Mouse (Mus musculus): ENCODE data around the gene Mfsd11.
"Not testable (repeated sequence)": the region's sequence is repeated elsewhere in the genome, so short reads cannot be mapped to it uniquely, and the experiment has no call there.

Gene Mfsd11

DNA sequence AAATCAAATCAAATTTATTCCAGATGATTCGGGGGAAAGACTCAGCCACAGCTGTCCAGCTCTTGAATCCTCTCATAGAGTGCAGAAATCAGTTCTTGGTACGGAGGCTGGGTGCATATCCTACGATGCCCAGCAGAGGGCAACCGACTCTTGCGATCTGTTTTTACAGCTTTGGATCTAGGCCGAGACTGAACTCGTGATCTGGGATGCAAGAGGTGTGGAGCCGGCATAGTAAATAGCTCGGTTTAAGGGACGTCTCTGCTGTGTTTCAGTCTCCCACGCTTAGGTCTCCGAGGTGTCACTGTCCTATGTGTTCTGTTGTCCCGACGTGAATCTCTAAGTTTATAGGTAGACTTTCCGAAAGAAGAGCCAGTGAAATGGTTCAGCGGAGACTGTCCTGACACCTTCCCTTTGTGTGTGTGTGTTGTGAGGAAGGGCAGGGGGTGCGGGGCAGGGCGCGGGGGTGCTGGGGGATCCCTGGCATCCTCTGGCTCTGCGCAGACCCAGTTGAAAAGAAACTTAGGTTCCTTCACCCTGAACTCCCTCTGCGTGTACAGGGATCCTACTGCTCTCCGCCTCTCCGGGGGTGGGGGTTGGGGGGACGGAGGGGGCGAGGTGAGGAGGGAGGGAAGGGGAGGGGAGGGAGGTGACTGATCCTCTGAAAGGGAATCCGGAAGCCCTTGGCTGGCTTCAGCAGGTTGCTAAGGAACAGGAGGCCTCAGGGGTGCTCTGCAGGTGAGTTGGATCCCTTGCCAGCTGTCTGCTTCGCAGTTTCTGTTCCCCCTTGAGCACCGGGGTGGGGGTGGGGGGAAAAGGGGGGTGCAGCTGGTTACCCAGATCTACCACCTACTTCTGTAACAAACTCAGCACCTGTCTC is 33.3 kb downstream of the Mfsd11 start:
- peak; percentile 87 to 92 for DNase-seq

DNA sequence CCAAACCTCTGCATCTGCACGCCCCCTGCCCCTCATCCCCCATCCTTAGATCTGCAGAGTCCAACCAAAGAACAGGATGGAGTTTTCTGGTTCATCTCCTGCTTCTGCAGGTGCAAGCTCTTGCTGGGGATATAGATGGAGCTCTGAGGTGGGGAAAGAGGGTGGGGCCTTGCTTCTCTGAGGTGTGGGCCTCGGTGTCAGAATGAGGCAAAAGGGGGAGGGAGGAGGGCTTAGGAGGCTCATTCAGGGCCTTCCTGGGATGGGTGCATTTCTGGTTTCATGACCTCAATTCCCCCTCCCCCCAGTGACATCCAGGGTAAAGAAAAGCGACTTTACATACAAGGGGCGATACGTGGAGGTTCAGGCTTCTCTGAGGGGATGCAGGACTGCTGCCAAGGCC is 34.9 kb downstream of the Mfsd11 start:
- no peak for DNase-seq

DNA sequence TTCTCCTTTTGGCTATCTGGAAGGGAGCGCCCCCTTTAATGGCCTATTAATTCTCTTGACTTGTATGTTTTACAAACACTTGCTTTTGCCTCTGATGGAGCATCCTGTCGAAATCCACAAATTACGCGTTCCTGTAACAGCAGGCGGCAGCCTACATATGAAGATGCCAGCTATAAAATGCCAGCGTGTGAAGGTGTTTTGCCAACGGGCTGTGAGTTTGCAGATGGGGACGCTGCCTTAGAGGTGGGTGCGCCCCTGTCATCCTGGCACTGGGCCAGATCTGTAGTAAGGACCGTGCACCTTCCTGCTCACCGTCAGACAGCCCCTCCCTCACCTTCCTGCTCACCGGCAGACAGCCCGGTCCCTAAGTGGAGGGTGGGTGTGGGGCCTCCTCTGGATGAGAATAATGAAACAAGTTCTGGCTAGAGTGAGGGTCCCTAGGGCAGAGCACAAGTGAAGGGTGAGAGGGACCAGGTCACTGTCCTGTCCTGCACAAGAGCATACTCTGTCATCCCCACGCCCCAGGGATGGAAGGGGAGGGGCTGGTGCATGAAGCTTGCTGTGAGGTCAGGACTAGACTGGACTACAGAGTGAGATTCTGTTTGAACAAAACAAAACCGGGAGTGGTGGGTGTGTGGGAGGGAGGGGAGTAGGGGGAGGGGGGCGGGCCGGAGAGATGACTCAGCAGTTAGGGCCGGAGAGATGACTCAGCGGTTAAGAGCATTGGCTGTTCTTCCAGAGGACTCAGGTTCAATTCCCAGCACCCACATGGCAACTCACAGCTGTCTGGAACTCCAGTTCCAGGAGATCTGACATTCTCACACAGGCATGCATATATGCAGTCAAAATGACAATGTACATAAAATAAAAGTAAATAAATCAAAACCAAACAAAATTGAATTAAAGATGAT is 41.5 kb downstream of the Mfsd11 start:
- no peak for DNase-seq

- DNase-seq: no peak
Observed at GRCm38 (mm10) chr11:116895402-116895801, 43.2 kb downstream of the Mfsd11 start.

DNA sequence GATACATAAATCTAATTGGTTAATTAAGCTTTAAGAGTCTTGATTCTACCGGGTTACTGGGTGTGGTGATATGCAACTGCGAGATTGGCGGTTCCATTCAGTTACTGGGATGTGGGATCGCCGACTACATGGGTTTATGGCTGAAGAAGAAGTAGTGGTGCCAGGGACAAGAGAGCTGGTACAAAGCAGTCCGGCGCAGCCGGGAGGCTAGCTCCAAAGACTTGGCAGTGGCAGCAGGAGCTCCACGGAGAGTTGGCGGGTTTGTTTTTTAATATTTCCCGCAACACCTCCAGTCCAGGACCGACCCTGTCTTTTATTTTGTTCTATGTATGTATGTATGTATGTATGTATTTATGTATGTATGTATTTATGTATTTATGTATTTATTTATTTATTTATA is 47.0 kb downstream of the Mfsd11 start:
- no peak for DNase-seq

GRCm38 (mm10) chr11:116902588-116902987 is 50.3 kb downstream of the Mfsd11 start:
- not testable (repeated sequence) for DNase-seq

- peak; percentile 41 to 63 for DNase-seq
Observed at GRCm38 (mm10) chr11:116905741-116906456, 53.7 kb downstream of the Mfsd11 start.

GRCm38 (mm10) chr11:116913573-116913972 is 61.3 kb downstream of the Mfsd11 start:
- DNase-seq: no peak

- no peak for DNase-seq
Observed at GRCm38 (mm10) chr11:116914267-116914885, 62.1 kb downstream of the Mfsd11 start.

GRCm38 (mm10) chr11:116915241-116915640 is 63.0 kb downstream of the Mfsd11 start:
- no peak for DNase-seq

- DNase-seq: no peak
Observed at GRCm38 (mm10) chr11:116917361-116917760, 65.1 kb downstream of the Mfsd11 start.

DNA sequence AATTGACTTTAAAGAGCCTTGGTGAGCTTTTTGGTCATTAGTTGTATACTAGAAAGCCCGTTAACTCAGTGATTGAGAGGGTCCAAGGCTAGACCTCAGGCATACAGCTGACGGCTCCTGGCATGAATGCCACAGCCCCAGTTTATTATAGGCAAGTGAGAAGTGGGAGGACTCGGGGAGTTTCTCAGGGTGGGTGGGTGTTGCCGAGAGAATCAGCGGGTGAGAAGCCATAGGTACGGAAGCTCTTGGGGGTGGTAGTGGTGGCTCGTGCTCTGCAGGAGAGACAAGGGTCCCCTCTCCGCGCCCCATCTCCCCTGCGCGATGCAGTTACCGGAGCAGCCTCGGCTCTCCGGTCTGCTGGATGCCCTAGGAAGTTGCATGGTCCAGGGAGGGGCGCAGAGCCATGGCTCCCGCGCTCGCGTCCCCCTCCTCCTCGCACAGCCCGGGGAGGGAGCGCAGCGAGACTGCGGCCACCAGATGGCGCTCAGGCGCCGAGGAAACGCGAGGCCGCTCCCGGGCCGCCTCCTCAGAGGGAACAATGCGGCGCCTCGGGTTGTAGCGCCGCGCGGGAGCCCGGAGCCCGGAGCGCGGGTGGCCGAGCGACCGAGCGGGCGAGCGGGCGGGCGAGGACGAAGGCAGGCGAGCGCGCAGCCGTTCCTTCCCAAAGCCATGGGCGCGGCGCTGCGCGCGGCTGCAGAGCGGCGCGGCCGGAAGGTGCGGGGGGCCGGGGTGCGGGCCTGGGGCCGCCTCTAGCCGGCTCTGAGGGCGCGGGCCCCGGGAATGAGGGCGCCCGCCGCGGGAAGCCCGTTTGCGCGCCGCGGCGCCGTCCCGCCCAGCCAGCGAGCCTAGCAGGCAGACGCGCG is 66.3 kb downstream of the Mfsd11 start, which contains the start of gene Mgat5b:
TSS of gene Mgat5b (plus strand) at position 541 of the 863 bp plus-strand sequence.
- DNase-seq: peak; percentile 75 to 85

- no peak for DNase-seq
Observed at GRCm38 (mm10) chr11:116919186-116920020, 67.2 kb downstream of the Mfsd11 start.

DNA sequence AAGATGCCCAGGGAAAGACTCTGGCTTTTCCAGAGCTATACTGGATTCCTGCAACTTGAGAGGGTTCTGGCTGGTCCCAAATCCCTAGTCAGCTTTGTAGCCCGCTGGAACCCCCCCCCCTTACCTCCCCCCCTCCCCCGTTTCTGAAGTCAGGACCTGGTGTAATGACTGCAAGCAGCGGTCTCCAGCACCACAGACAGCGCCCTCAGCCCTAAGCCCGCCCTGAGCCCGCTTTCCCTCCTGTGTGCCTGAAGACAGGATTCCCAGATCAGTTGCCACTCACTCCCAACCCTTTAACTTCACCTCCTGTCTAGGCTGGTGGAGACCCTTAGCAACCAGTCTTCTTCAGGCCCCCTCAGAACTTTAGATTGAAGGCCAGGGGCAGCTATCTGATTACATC is 68.5 kb downstream of the Mfsd11 start:
- peak in 1 of 2 experiments; percentile 11 for DNase-seq

DNA sequence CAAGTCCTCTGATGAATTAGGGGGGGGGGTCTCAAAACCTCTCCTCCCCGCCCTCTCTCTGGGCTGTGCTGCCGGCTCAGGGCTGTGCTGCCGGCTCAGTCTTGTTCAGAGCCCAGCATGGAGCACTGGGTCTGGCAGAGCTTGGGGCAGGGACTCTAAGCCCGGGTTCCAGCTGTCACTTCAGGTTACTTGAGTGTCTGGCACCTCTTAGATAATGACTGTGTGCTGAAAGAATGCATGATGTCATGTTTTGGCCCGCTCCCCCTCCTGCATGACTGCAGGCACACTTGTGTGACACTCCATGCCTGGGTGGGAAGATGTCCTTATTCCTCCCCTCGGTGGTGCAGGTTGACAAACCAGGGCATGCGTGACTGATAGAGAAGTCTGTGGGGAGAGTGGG is 69.8 kb downstream of the Mfsd11 start:
- no peak for DNase-seq

Data from kidney, postnatal 25 days (tissue).